Mouse (Mus musculus) megakaryocyte, embryonic 14.5 days (primary cell): Measurements from ENCODE around the gene Gdap1l1.

ENCODE experiments used
- FLI1 ChIP-seq: IDR thresholded peaks from 2 replicates; pipeline ENCODE4 v1.6.1; 2012; ENCODE audit warnings: low read length, inconsistent platforms, mixed read lengths
- GATA1 ChIP-seq: IDR thresholded peaks from 3 replicates; pipeline ENCODE4 v1.6.1; 2012; ENCODE audit warnings: mixed read lengths, low read length, inconsistent platforms, borderline replicate concordance

DNA sequence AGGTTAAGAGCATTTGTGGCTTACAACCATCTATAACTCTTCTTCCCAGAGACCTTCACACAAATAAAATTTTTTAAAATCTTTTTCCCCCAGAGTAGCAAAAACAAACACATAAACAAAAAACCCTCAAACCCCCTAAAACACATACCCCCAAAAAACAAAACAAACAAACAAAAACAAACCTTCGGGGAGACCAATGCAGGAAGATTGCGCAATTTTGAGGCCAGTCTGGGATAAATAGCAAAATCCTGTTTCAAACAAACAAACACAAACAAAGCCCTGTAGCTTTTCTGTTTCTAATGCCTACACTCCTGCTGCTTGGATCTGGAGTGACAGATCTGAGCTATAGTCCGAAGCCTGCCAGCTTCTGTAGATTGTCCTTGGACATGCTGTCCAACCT lies 49.1 kb downstream of the Gdap1l1 start:
- no peak for TF ChIP-seq GATA1
- TF ChIP-seq FLI1: no peak
